Mouse (Mus musculus) kidney, postnatal 25 days (tissue): ENCODE results near the gene Ap1ar.
"Not testable (repeated sequence)": the region's sequence is repeated elsewhere in the genome, so short reads cannot be mapped to it uniquely, and the experiment has no call there.

ENCODE experiments used
- DNase-seq, 2 experiments: peaks; one replicate each; pipeline ENCODE4 v3.0.0; 2021; ENCODE audit warnings: mixed read lengths in 2 of 2

Ap1ar gene

GRCm38 (mm10) chr3:127791595-127792561 lies 45.4 kb downstream of the Ap1ar start:
- DNase-seq, result no peak

GRCm38 (mm10) chr3:127791056-127791483 lies 46.3 kb downstream of the Ap1ar start:
- no peak for DNase-seq

GRCm38 (mm10) chr3:127790234-127791055 lies 46.9 kb downstream of the Ap1ar start:
- peak; percentile 58 to 78 for DNase-seq

GRCm38 (mm10) chr3:127789500-127790191 lies 47.7 kb downstream of the Ap1ar start, which contains the start of gene Tifa:
TSS of gene Tifa (plus strand) at chr3:127789805.
- peak; percentile 72 to 85 for DNase-seq

- no peak for DNase-seq
These were observed 48.4 kb downstream of the Ap1ar start for GRCm38 (mm10) chr3:127788919-127789318.

GRCm38 (mm10) chr3:127788038-127788437 lies 49.3 kb downstream of the Ap1ar start:
- DNase-seq, result no peak

GRCm38 (mm10) chr3:127787032-127787431 lies 50.3 kb downstream of the Ap1ar start:
- DNase-seq, result no peak

- not testable (repeated sequence) for DNase-seq
These were observed 53.6 kb downstream of the Ap1ar start for GRCm38 (mm10) chr3:127783680-127784079.

- no peak for DNase-seq
These were observed 54.4 kb downstream of the Ap1ar start for GRCm38 (mm10) chr3:127782921-127783320.

GRCm38 (mm10) chr3:127780921-127781320 lies 56.4 kb downstream of the Ap1ar start:
- DNase-seq, result peak; percentile 40 to 44

- peak; percentile 75 to 83 for DNase-seq
These were observed 57.2 kb downstream of the Ap1ar start, which contains the start of gene Alpk1 for GRCm38 (mm10) chr3:127780021-127780644. TSS of gene Alpk1 (minus strand) at chr3:127780527.

GRCm38 (mm10) chr3:127769146-127769545 lies 68.2 kb downstream of the Ap1ar start:
- no peak for DNase-seq

- DNase-seq, result no peak
These were observed 71.4 kb downstream of the Ap1ar start for GRCm38 (mm10) chr3:127765971-127766370.

GRCm38 (mm10) chr3:127764541-127764940 lies 72.8 kb downstream of the Ap1ar start:
- DNase-seq, result no peak

GRCm38 (mm10) chr3:127763076-127763612 lies 74.2 kb downstream of the Ap1ar start:
- DNase-seq, result peak; percentile 83 to 86

GRCm38 (mm10) chr3:127762403-127762802 lies 74.9 kb downstream of the Ap1ar start:
- no peak for DNase-seq

GRCm38 (mm10) chr3:127759212-127759611 lies 78.1 kb downstream of the Ap1ar start:
- peak; percentile 46 to 62 for DNase-seq

GRCm38 (mm10) chr3:127758806-127759205 lies 78.5 kb downstream of the Ap1ar start:
- no peak for DNase-seq

- no peak for DNase-seq
These were observed 79.4 kb downstream of the Ap1ar start for GRCm38 (mm10) chr3:127757886-127758301.
